Mouse (Mus musculus): ENCODE measurements around the gene Pcdh19. TPM values are rescaled to one million over a fixed set of nuclear protein-coding genes. Genes with fewer than 3 reads are reported as not detected.
A peak's percentile ranks its signal among the peaks of the same experiment; 100 is the strongest.
"Not testable (repeated sequence)": the region's sequence is repeated elsewhere in the genome, so short reads cannot be mapped to it uniquely, and the experiment has no call there.

Gene Pcdh19
- polyA plus RNA-seq (2015; fragmentation: Nextera tagmentation; extraction: Ambion mirVana), result 0.31 and 0.48 TPM in 2 replicates

- Histone ChIP-seq H3K36me3 (no peaks in the 10 kb centered on the region), H3K27me3 (replicated peaks) (peaks cover 51% of the 10 kb centered on the region), H3K9ac (peak within 1 kb of the TSS; percentile 63), H3K9me3 (no peaks in the 10 kb centered on the region), H3K4me1 (no peaks in the 10 kb centered on the region; the same call in 1 of the 2 replicates), H3K4me3 (peak within 1 kb of the TSS; percentile 60), H3K27ac (replicated peaks) (no peak within 1 kb of the TSS), H3K4me2 (peak within 1 kb of the TSS; percentile 80)
- WGBS, result 17% methylated on average over 19 of the region's 26 CpGs
- peak; percentile 79 for ATAC-seq (ENCODE audit: extremely low read depth, insufficient number of reproducible peaks, low FRiP score, low TSS enrichment)
Measured at GRCm38 (mm10) chrX:133688840-133689239, at the start of gene Pcdh19. Gene Pcdh19 (minus strand): TSS chrX:133688987.

- no peak overlapping the region for H3K4me2 ChIP-seq
- no peaks in the 10 kb centered on the region for H3K36me3 ChIP-seq
- H3K27me3 ChIP-seq (replicated peaks), result no peaks in the 10 kb centered on the region
- no peak for ATAC-seq (ENCODE audit: extremely low read depth, insufficient number of reproducible peaks, low FRiP score, low TSS enrichment)
- H3K4me3 ChIP-seq, result no peak overlapping the region
- H3K9me3 ChIP-seq, result no peaks in the 10 kb centered on the region
- no peak overlapping the region for H3K27ac ChIP-seq (replicated peaks)
- no peaks in the 10 kb centered on the region for H3K4me1 ChIP-seq
- no peak overlapping the region for H3K9ac ChIP-seq
- 52% methylated on average over 2 of the region's 2 CpGs for WGBS
Measured at GRCm38 (mm10) chrX:133735871-133736270, 47.1 kb upstream of the Pcdh19 start.

- H3K4me1 ChIP-seq, result no peaks in the 10 kb centered on the region
- no peak overlapping the region for H3K4me2 ChIP-seq
- H3K4me3 ChIP-seq, result no peak overlapping the region
- H3K9ac ChIP-seq, result no peak overlapping the region
- H3K27me3 ChIP-seq (replicated peaks), result no peaks in the 10 kb centered on the region
- no peaks in the 10 kb centered on the region for H3K36me3 ChIP-seq
- no peaks in the 10 kb centered on the region for H3K9me3 ChIP-seq
- no peak overlapping the region for H3K27ac ChIP-seq (replicated peaks)
- no peak for ATAC-seq (ENCODE audit: extremely low read depth, insufficient number of reproducible peaks, low FRiP score, low TSS enrichment)
- 44% methylated on average over 6 of the region's 6 CpGs for WGBS
Measured at GRCm38 (mm10) chrX:133734984-133735383, 46.2 kb upstream of the Pcdh19 start.

- 66% methylated on average over 3 of the region's 3 CpGs for WGBS
- Histone ChIP-seq H3K4me3 (no peak overlapping the region), H3K9me3 (no peaks in the 10 kb centered on the region), H3K9ac (no peak overlapping the region), H3K4me2 (no peak overlapping the region), H3K27me3 (replicated peaks) (no peaks in the 10 kb centered on the region), H3K36me3 (no peaks in the 10 kb centered on the region), H3K4me1 (no peaks in the 10 kb centered on the region), H3K27ac (replicated peaks) (no peak overlapping the region)
- ATAC-seq (ENCODE audit: extremely low read depth, insufficient number of reproducible peaks, low FRiP score, low TSS enrichment), result no peak
Measured at GRCm38 (mm10) chrX:133721517-133721916, 32.7 kb upstream of the Pcdh19 start.

- ATAC-seq (ENCODE audit: extremely low read depth, insufficient number of reproducible peaks, low FRiP score, low TSS enrichment), result no peak
- no peaks in the 10 kb centered on the region for H3K4me1 ChIP-seq
- no peak overlapping the region for H3K4me3 ChIP-seq
- no peak overlapping the region for H3K4me2 ChIP-seq
- H3K9ac ChIP-seq, result no peak overlapping the region
- H3K36me3 ChIP-seq, result no peaks in the 10 kb centered on the region
- 49% methylated on average over 2 of the region's 2 CpGs for WGBS
- H3K27me3 ChIP-seq (replicated peaks), result no peaks in the 10 kb centered on the region
- H3K27ac ChIP-seq (replicated peaks), result no peak overlapping the region
- no peaks in the 10 kb centered on the region for H3K9me3 ChIP-seq
Measured at GRCm38 (mm10) chrX:133710621-133711020, 21.8 kb upstream of the Pcdh19 start.

- Histone ChIP-seq H3K27me3 (replicated peaks) (no peaks in the 10 kb centered on the region), H3K4me1 (no peaks in the 10 kb centered on the region), H3K4me3 (no peak overlapping the region), H3K4me2 (no peak overlapping the region), H3K9ac (no peak overlapping the region), H3K27ac (replicated peaks) (no peak overlapping the region), H3K36me3 (no peaks in the 10 kb centered on the region), H3K9me3 (no peaks in the 10 kb centered on the region)
- no peak for ATAC-seq (ENCODE audit: extremely low read depth, insufficient number of reproducible peaks, low FRiP score, low TSS enrichment)
- 77% methylated on average over 1 of the region's 1 CpGs for WGBS
Measured at GRCm38 (mm10) chrX:133702902-133703301, 14.1 kb upstream of the Pcdh19 start.

GRCm38 (mm10) chrX:133697871-133698270, 9.1 kb upstream of the Pcdh19 start:
- H3K9me3 ChIP-seq, result not testable (repeated sequence)

GRCm38 (mm10) chrX:133696461-133696860, 7.7 kb upstream of the Pcdh19 start:
- no peaks in the 10 kb centered on the region for H3K27me3 ChIP-seq (replicated peaks)
- ATAC-seq (ENCODE audit: extremely low read depth, insufficient number of reproducible peaks, low FRiP score, low TSS enrichment), result no peak
- H3K27ac ChIP-seq (replicated peaks), result no peak overlapping the region
- no peak overlapping the region for H3K9ac ChIP-seq
- no peaks in the 10 kb centered on the region for H3K4me1 ChIP-seq
- H3K36me3 ChIP-seq, result no peaks in the 10 kb centered on the region
- H3K4me3 ChIP-seq, result no peak overlapping the region
- no peak overlapping the region for H3K4me2 ChIP-seq
- WGBS, result 29% methylated on average over 4 of the region's 4 CpGs
- H3K9me3 ChIP-seq, result no peaks in the 10 kb centered on the region

More at GRCm38 (mm10) chrX:133697871-133698270, 9.1 kb upstream of the Pcdh19 start:
- H3K36me3 ChIP-seq; H3K27ac ChIP-seq (replicated peaks); H3K27me3 ChIP-seq (replicated peaks); H3K4me3 ChIP-seq; ATAC-seq (ENCODE audit: extremely low read depth, insufficient number of reproducible peaks, low FRiP score, low TSS enrichment); H3K9ac ChIP-seq; H3K4me2 ChIP-seq; H3K4me1 ChIP-seq: not testable (repeated sequence)
- WGBS, result 75% methylated on average over 3 of the region's 4 CpGs

GRCm38 (mm10) chrX:133693037-133693760, 4.4 kb upstream of the Pcdh19 start:
- Histone ChIP-seq H3K27me3 (replicated peaks) (peaks cover 13% of the 10 kb centered on the region), H3K4me3 (no peak overlapping the region), H3K4me2 (no peak overlapping the region), H3K27ac (replicated peaks) (no peak overlapping the region), H3K36me3 (no peaks in the 10 kb centered on the region), H3K9ac (no peak overlapping the region), H3K4me1 (no peaks in the 10 kb centered on the region; the same call in 1 of the 2 replicates), H3K9me3 (no peaks in the 10 kb centered on the region)
- ATAC-seq (ENCODE audit: extremely low read depth, insufficient number of reproducible peaks, low FRiP score, low TSS enrichment), result no peak
- 55% methylated on average over 5 of the region's 5 CpGs for whole genome bisulfite sequencing

- no peaks in the 10 kb centered on the region for H3K9me3 ChIP-seq
Measured at GRCm38 (mm10) chrX:133692392-133692790, 3.6 kb upstream of the Pcdh19 start.

GRCm38 (mm10) chrX:133691581-133692391, 3.0 kb upstream of the Pcdh19 start:
- H3K4me2 ChIP-seq, result peak overlapping the region; percentile 80
- no peaks in the 10 kb centered on the region; the same call in 1 of the 2 replicates for H3K4me1 ChIP-seq
- no peak overlapping the region for H3K27ac ChIP-seq (replicated peaks)
- peak overlapping the region; percentile 60 for H3K4me3 ChIP-seq
- peaks cover 26% of the 10 kb centered on the region for H3K27me3 ChIP-seq (replicated peaks)
- ATAC-seq (ENCODE audit: extremely low read depth, insufficient number of reproducible peaks, low FRiP score, low TSS enrichment), result no peak
- no peaks in the 10 kb centered on the region for H3K9me3 ChIP-seq
- no peak overlapping the region for H3K9ac ChIP-seq
- H3K36me3 ChIP-seq, result no peaks in the 10 kb centered on the region
- WGBS, result 6% methylated on average over 12 of the region's 12 CpGs

More at GRCm38 (mm10) chrX:133692392-133692790, 3.6 kb upstream of the Pcdh19 start:
- Histone ChIP-seq H3K36me3 (no peaks in the 10 kb centered on the region), H3K27me3 (replicated peaks) (peaks cover 20% of the 10 kb centered on the region), H3K4me3 (no peak overlapping the region), H3K4me1 (no peaks in the 10 kb centered on the region; the same call in 1 of the 2 replicates), H3K27ac (replicated peaks) (no peak overlapping the region), H3K9ac (no peak overlapping the region), H3K4me2 (no peak overlapping the region)
- WGBS, result 34% methylated on average over 2 of the region's 2 CpGs
- no peak for ATAC-seq (ENCODE audit: extremely low read depth, insufficient number of reproducible peaks, low FRiP score, low TSS enrichment)

Measured in heart, embryonic 13.5 days (tissue).